9 mouse cellular contexts compared by ENCODE assay signal in genomic region chr17:23547681-23548443, GRCm38 (mm10). TPM values are rescaled to one million over a fixed set of nuclear protein-coding genes. Genes with fewer than 3 reads are reported as not detected.
DNase-seq lines count a peak whose midpoint lies in the region; ATAC-seq lines count a peak whose summit lies in the region.
"Had no signal": no experiment of that assay in that cellular context is flagged by ENCODE, and none has a peak within 500 bp of the region (broad histone marks: within the 10 kb centered on the region; RNA-seq: fewer than 3 reads in every experiment).

No protein-coding gene starts in this region.

- H3K27ac ChIP-seq in hindbrain, embryonic 10.5 days = no peak overlapping the region
- H3K27ac ChIP-seq in hindbrain, embryonic 11.5 days (ENCODE audit: low read depth, low read length) = no peak overlapping the region
- H3K27ac ChIP-seq in stomach, embryonic 15.5 days = no peak overlapping the region

- ATAC-seq in hindbrain, embryonic 11.5 days (ENCODE audit: low FRiP score) = no peak
- ATAC-seq in stomach, embryonic 15.5 days (ENCODE audit: insufficient read depth, low FRiP score, low read depth) = no peak
- no peak for ATAC-seq in erythroid progenitor cell, adult 5-6 weeks (replicated peaks; ENCODE audit: low FRiP score, poor library complexity, severe bottlenecking)

- H3K9me3 ChIP-seq in hindbrain, embryonic 10.5 days = no peaks in the 10 kb centered on the region
- H3K9me3 ChIP-seq in hindbrain, embryonic 11.5 days (ENCODE audit: control insufficient read depth, low read length) = no peaks in the 10 kb centered on the region
- H3K9me3 ChIP-seq in stomach, embryonic 15.5 days = no peaks in the 10 kb centered on the region

- peaks cover 28% of the 10 kb centered on the region for H3K4me1 ChIP-seq in hindbrain, embryonic 10.5 days (replicated peaks)
- H3K4me1 ChIP-seq in hindbrain, embryonic 11.5 days (replicated peaks; ENCODE audit: control insufficient read depth, insufficient read depth, low read length) = no peaks in the 10 kb centered on the region
- peaks cover 8% of the 10 kb centered on the region for H3K4me1 ChIP-seq in stomach, embryonic 15.5 days

- no peaks in the 10 kb centered on the region for H3K27me3 ChIP-seq in hindbrain, embryonic 10.5 days (ENCODE audit: insufficient read depth, poor library complexity, severe bottlenecking)
- H3K27me3 ChIP-seq in hindbrain, embryonic 11.5 days (ENCODE audit: control insufficient read depth, insufficient read depth, low read length) = no peaks in the 10 kb centered on the region
- H3K27me3 ChIP-seq in stomach, embryonic 15.5 days (replicated peaks) = no peaks in the 10 kb centered on the region

- DNase-seq in hindbrain, embryonic 10.5 days (ENCODE audit: low spot score) = no peak
- DNase-seq in hindbrain, embryonic 11.5 days (ENCODE audit: low spot score) = no peak
- peak; percentile 8 for DNase-seq in retina, postnatal 1 day
- no peak for DNase-seq in retina, embryonic 14.5 days (ENCODE audit: low spot score)
- DNase-seq in induced T-regulatory cell, adult 2 months (ENCODE audit: low read depth) = peak; percentile 41
- DNase-seq in thymus, postnatal 10 days (ENCODE audit: low spot score in 2 of 2) = no peak

- H3K4me3 ChIP-seq in hindbrain, embryonic 10.5 days = peak overlapping the region; percentile 75
- no peak overlapping the region for H3K4me3 ChIP-seq in hindbrain, embryonic 11.5 days (ENCODE audit: low read depth, low read length)
- no peak overlapping the region; the same call in 1 of the 2 replicates for H3K4me3 ChIP-seq in stomach, embryonic 15.5 days (replicated peaks)

- no peak overlapping the region for H3K4me2 ChIP-seq in hindbrain, embryonic 11.5 days (replicated peaks; ENCODE audit: low read depth, low read length)
- H3K4me2 ChIP-seq in stomach, embryonic 15.5 days = peak overlapping the region; percentile 84

- H3K36me3 ChIP-seq in hindbrain, embryonic 10.5 days = no peaks in the 10 kb centered on the region
- no peaks in the 10 kb centered on the region for H3K36me3 ChIP-seq in hindbrain, embryonic 11.5 days (ENCODE audit: control insufficient read depth, insufficient read depth, low read length)
- H3K36me3 ChIP-seq in stomach, embryonic 15.5 days = no peaks in the 10 kb centered on the region

- no peak overlapping the region for H3K9ac ChIP-seq in hindbrain, embryonic 11.5 days (ENCODE audit: low read depth, low read length)
- H3K9ac ChIP-seq in stomach, embryonic 15.5 days = no peak overlapping the region

- WGBS in hindbrain, embryonic 10.5 days = 52% methylated on average over 11 of the region's 11 CpGs
- 52% methylated on average over 11 of the region's 11 CpGs for WGBS in hindbrain, embryonic 11.5 days
- WGBS in stomach, embryonic 15.5 days = 53% methylated on average over 11 of the region's 11 CpGs

RNA-seq across cellular contexts. Expression of gene Zfp213, which starts 16.2 kb away (rescaled TPM):
- 25.3 and 27.5 TPM in 2 replicates for polyA plus RNA-seq in hindbrain, embryonic 10.5 days (2016; fragmentation: Nextera tagmentation; extraction: Ambion mirVana)
- polyA plus RNA-seq in hindbrain, embryonic 11.5 days (2014; fragmentation: Nextera tagmentation; extraction: Ambion mirVana) = 16.1 and 17.4 TPM in 2 replicates
- 16.1 and 18.8 TPM in 2 replicates for polyA plus RNA-seq in stomach, embryonic 15.5 days (2015; fragmentation: Nextera tagmentation; extraction: Ambion mirVana)
- 2.2 and 3.4 TPM in 2 replicates for total RNA-seq in erythroid progenitor cell, adult 5-6 weeks (2015; ENCODE audit: low replicate concordance)
- total RNA-seq in erythroid progenitor cell, adult 5-6 weeks (2017; ENCODE audit: low replicate concordance) = 0.90 and 1.4 TPM in 2 replicates

RNA-seq across cellular contexts. Expression of gene Zfp13, which starts 51.4 kb away (rescaled TPM):
- 22.5 and 23.4 TPM in 2 replicates for polyA plus RNA-seq in hindbrain, embryonic 10.5 days (2016; fragmentation: Nextera tagmentation; extraction: Ambion mirVana)
- 16.5 and 16.7 TPM in 2 replicates for polyA plus RNA-seq in hindbrain, embryonic 11.5 days (2014; fragmentation: Nextera tagmentation; extraction: Ambion mirVana)
- polyA plus RNA-seq in stomach, embryonic 15.5 days (2015; fragmentation: Nextera tagmentation; extraction: Ambion mirVana) = 10.3 and 12.7 TPM in 2 replicates
- not detected in 2 replicates for total RNA-seq in erythroid progenitor cell, adult 5-6 weeks (2015; ENCODE audit: low replicate concordance)
- not detected in 2 replicates for total RNA-seq in erythroid progenitor cell, adult 5-6 weeks (2017; ENCODE audit: low replicate concordance)
- total RNA-seq: monocyte, adult 5-6 weeks had no signal

RNA-seq across cellular contexts. Expression of gene Zscan10, which starts 52.8 kb away (rescaled TPM):
- polyA plus RNA-seq in hindbrain, embryonic 10.5 days (2016; fragmentation: Nextera tagmentation; extraction: Ambion mirVana) = 0.92 and 0.94 TPM in 2 replicates
- polyA plus RNA-seq in hindbrain, embryonic 11.5 days (2014; fragmentation: Nextera tagmentation; extraction: Ambion mirVana) = 0.32 and 0.34 TPM in 2 replicates
- polyA plus RNA-seq in stomach, embryonic 15.5 days (2015; fragmentation: Nextera tagmentation; extraction: Ambion mirVana) = 0.12 and 0.18 TPM in 2 replicates
- not detected in 2 replicates for total RNA-seq in erythroid progenitor cell, adult 5-6 weeks (2015; ENCODE audit: low replicate concordance)
- total RNA-seq in erythroid progenitor cell, adult 5-6 weeks (2017; ENCODE audit: low replicate concordance) = not detected in 2 replicates
- total RNA-seq: monocyte, adult 5-6 weeks had no signal

Comparison
In these comparisons a context has a peak if more than half of its experiments do, and no peak if none do; other contexts are left out.
1. DNase-seq: peak in retina, postnatal 1 day (single experiment) and induced T-regulatory cell, adult 2 months (single experiment); none in hindbrain, embryonic 10.5 days (single experiment), hindbrain, embryonic 11.5 days (single experiment), retina, embryonic 14.5 days (single experiment) and thymus, postnatal 10 days (0 of 2).